Mouse (Mus musculus) lung, adult 2 months (tissue): Measurements from ENCODE around the gene Sorl1. TPM values are rescaled to one million over a fixed set of nuclear protein-coding genes. Genes with fewer than 3 reads are reported as not detected.

Source experiments
- DNase-seq: peaks from one replicate; pipeline ENCODE4 v3.0.0; 2022
- H3K4me1 ChIP-seq: fragments of 200-500 bp; 2 replicates; pipeline ENCODE4 v1.6.1; 2011; ENCODE audit warnings: low read length; ENCODE audit not compliant: control insufficient read depth, insufficient read depth
- H3K4me3 ChIP-seq: fragments of 200-500 bp; replicated peaks from 2 replicates; pipeline ENCODE3; 2011; ENCODE audit warnings: low read depth, mild to moderate bottlenecking, control low read depth, low read length; ENCODE audit errors: extremely low read depth
- CTCF ChIP-seq: fragments of 200-500 bp; IDR thresholded peaks from 2 replicates; pipeline ENCODE4 v1.5.1; 2011; ENCODE audit warnings: mild to moderate bottlenecking, low read length, control low read depth; ENCODE audit not compliant: insufficient read depth
- POLR2A ChIP-seq: fragments of 200-500 bp; IDR thresholded peaks from 2 replicates; pipeline ENCODE4 v1.6.1; 2011; ENCODE audit warnings: low read depth, mild to moderate bottlenecking, control low read depth, low read length, borderline replicate concordance; ENCODE audit errors: extremely low read depth
- WGBS: fragments of 180-500 bp; shearing (Covaris S2); methylation state at CpG from one replicate; pipeline ENCODE4 v1.1.7; 2018; 5-methylcytosine and 5-hydroxymethylcytosine counted together
- polyA plus RNA-seq: library from polyadenylated mRNA; depleted of rRNA; stranded (reverse); fragments of >200 nt; gene quantifications from 2 replicates; pipeline ENCODE4 v1.2.3, GENCODE M21; 2012; rRNA removed

Sorl1 gene
- polyA plus RNA-seq = 55.1 and 77.9 TPM in 2 replicates

GRCm38 (mm10) chr9:42123713-42124576 lies at the start of gene Sorl1:
Gene Sorl1, minus strand, starts transcription at chr9:42124297.
- Histone ChIP-seq H3K4me1 (peaks cover 3% of the 10 kb centered on the region; the same call in 1 of the 2 replicates), H3K4me3 (peak within 1 kb of the TSS; percentile 67)
- 1% methylated on average over 89 of the region's 94 CpGs for WGBS
- DNase-seq = peak; percentile 80
- peak; percentile 53; the same call in 1 of the 2 replicates for TF ChIP-seq POLR2A
- TF ChIP-seq CTCF = 0 out of 2 replicates have a peak, but pooled peaks have one; percentile 18

GRCm38 (mm10) chr9:42173781-42174180 lies 49.7 kb upstream of the Sorl1 start:
- H3K4me1 ChIP-seq = no peaks in the 10 kb centered on the region
- no peak for DNase-seq
- TF ChIP-seq POLR2A (no peak), CTCF (no peak)
- no peak overlapping the region for H3K4me3 ChIP-seq
- 39% methylated on average over 3 of the region's 3 CpGs for WGBS

GRCm38 (mm10) chr9:42169491-42169890 lies 45.4 kb upstream of the Sorl1 start:
- 71% methylated on average over 8 of the region's 8 CpGs for WGBS

GRCm38 (mm10) chr9:42169025-42169424 lies 44.9 kb upstream of the Sorl1 start:
- TF ChIP-seq CTCF = no peak
- TF ChIP-seq POLR2A = no peak
- Histone ChIP-seq H3K4me1 (no peaks in the 10 kb centered on the region), H3K4me3 (no peak overlapping the region)
- 84% methylated on average over 7 of the region's 7 CpGs for WGBS
- no peak for DNase-seq

More at GRCm38 (mm10) chr9:42169491-42169890, 45.4 kb upstream of the Sorl1 start:
- Histone ChIP-seq H3K4me1 (no peaks in the 10 kb centered on the region), H3K4me3 (no peak overlapping the region)
- DNase-seq = no peak
- TF ChIP-seq CTCF (no peak), POLR2A (no peak)

GRCm38 (mm10) chr9:42164930-42165329 lies 40.8 kb upstream of the Sorl1 start:
- WGBS = 66% methylated on average over 2 of the region's 2 CpGs
- H3K4me3 ChIP-seq = no peak overlapping the region
- DNase-seq = no peak
- TF ChIP-seq CTCF (no peak), POLR2A (no peak)
- H3K4me1 ChIP-seq = no peaks in the 10 kb centered on the region

- TF ChIP-seq CTCF = no peak
- no peak for TF ChIP-seq POLR2A
- no peak for DNase-seq
- H3K4me3 ChIP-seq = no peak overlapping the region
- H3K4me1 ChIP-seq = no peaks in the 10 kb centered on the region
- 85% methylated on average over 4 of the region's 4 CpGs for WGBS
These were observed 38.9 kb upstream of the Sorl1 start for GRCm38 (mm10) chr9:42163011-42163410.

GRCm38 (mm10) chr9:42159376-42159775 lies 35.3 kb upstream of the Sorl1 start:
- H3K4me3 ChIP-seq = no peak overlapping the region
- no peaks in the 10 kb centered on the region for H3K4me1 ChIP-seq
- no peak for DNase-seq
- WGBS = 65% methylated on average over 5 of the region's 5 CpGs
- TF ChIP-seq POLR2A (no peak), CTCF (no peak)

GRCm38 (mm10) chr9:42158652-42159051 lies 34.6 kb upstream of the Sorl1 start:
- DNase-seq = no peak
- Histone ChIP-seq H3K4me1 (no peaks in the 10 kb centered on the region), H3K4me3 (no peak overlapping the region)
- TF ChIP-seq CTCF = no peak
- TF ChIP-seq POLR2A = no peak
- WGBS = 63% methylated on average over 5 of the region's 5 CpGs

GRCm38 (mm10) chr9:42157981-42158380 lies 33.9 kb upstream of the Sorl1 start:
- TF ChIP-seq POLR2A = no peak
- no peak for TF ChIP-seq CTCF

GRCm38 (mm10) chr9:42156566-42156965 lies 32.5 kb upstream of the Sorl1 start:
- WGBS = 74% methylated on average over 3 of the region's 3 CpGs
- no peaks in the 10 kb centered on the region for H3K4me1 ChIP-seq
- no peak for DNase-seq
- no peak overlapping the region for H3K4me3 ChIP-seq
- TF ChIP-seq POLR2A = no peak
- no peak for TF ChIP-seq CTCF

More at GRCm38 (mm10) chr9:42157981-42158380, 33.9 kb upstream of the Sorl1 start:
- no peak for DNase-seq
- H3K4me1 ChIP-seq = no peaks in the 10 kb centered on the region
- H3K4me3 ChIP-seq = no peak overlapping the region
- WGBS = 89% methylated on average over 5 of the region's 5 CpGs
